Mouse (Mus musculus) left cerebral cortex, adult 11 months (tissue): ENCODE results near the gene Rnf41.

Experiments used
- DNase-seq: peaks from one replicate; pipeline ENCODE4 v3.0.0; 2022; ENCODE audit warnings: low spot score

Gene Rnf41

GRCm38 (mm10) chr10:128388941-128389340 lies 22.5 kb upstream of the Rnf41 start:
- no peak for DNase-seq

- DNase-seq, result no peak
Observed at GRCm38 (mm10) chr10:128389570-128389969, 21.9 kb upstream of the Rnf41 start.

- no peak for DNase-seq
Observed at GRCm38 (mm10) chr10:128390366-128390765, 21.1 kb upstream of the Rnf41 start.

- no peak for DNase-seq
Observed at GRCm38 (mm10) chr10:128391850-128392249, 19.6 kb upstream of the Rnf41 start.

GRCm38 (mm10) chr10:128396017-128396673 lies 15.3 kb upstream of the Rnf41 start:
- DNase-seq, result no peak

- no peak for DNase-seq
Observed at GRCm38 (mm10) chr10:128396716-128397264, 14.7 kb upstream of the Rnf41 start.

- DNase-seq, result no peak
Observed at GRCm38 (mm10) chr10:128397466-128397865, 14.0 kb upstream of the Rnf41 start.

GRCm38 (mm10) chr10:128400338-128400737 lies 11.1 kb upstream of the Rnf41 start:
- no peak for DNase-seq

- DNase-seq, result no peak
Observed at GRCm38 (mm10) chr10:128401056-128401455, 10.4 kb upstream of the Rnf41 start, which contains the start of gene Slc39a5. Slc39a5 (minus strand) TSS chr10:128401229.

GRCm38 (mm10) chr10:128401638-128402037 lies 9.8 kb upstream of the Rnf41 start:
- DNase-seq, result no peak

- DNase-seq, result no peak
Observed at GRCm38 (mm10) chr10:128403931-128404330, 7.5 kb upstream of the Rnf41 start.

GRCm38 (mm10) chr10:128408591-128409535 lies 2.6 kb upstream of the Rnf41 start:
- DNase-seq, result no peak

GRCm38 (mm10) chr10:128409692-128410559 lies 1.5 kb upstream of the Rnf41 start:
- DNase-seq, result peak; percentile 97

GRCm38 (mm10) chr10:128410560-128410845 lies 954 bp upstream of the Rnf41 start:
- DNase-seq, result no peak

- DNase-seq, result no peak
Observed at GRCm38 (mm10) chr10:128412055-128412381, 561 bp downstream of the Rnf41 start.

- no peak for DNase-seq
Observed at GRCm38 (mm10) chr10:128412558-128412957, 1.1 kb downstream of the Rnf41 start.

GRCm38 (mm10) chr10:128413076-128413475 lies 1.6 kb downstream of the Rnf41 start:
- no peak for DNase-seq

GRCm38 (mm10) chr10:128414848-128415247 lies 3.4 kb downstream of the Rnf41 start:
- DNase-seq, result no peak

GRCm38 (mm10) chr10:128422426-128422825 lies 11.0 kb downstream of the Rnf41 start:
- DNase-seq, result no peak

- no peak for DNase-seq
Observed at GRCm38 (mm10) chr10:128424604-128425003, 13.1 kb downstream of the Rnf41 start.

GRCm38 (mm10) chr10:128425260-128425659 lies 13.8 kb downstream of the Rnf41 start:
- no peak for DNase-seq

- no peak for DNase-seq
Observed at GRCm38 (mm10) chr10:128429052-128429451, 17.6 kb downstream of the Rnf41 start.
